Comparison of ENCODE assay signal across 9 mouse cellular contexts in genomic region chr7:116161544-116161943, GRCm38 (mm10).
DNase-seq lines count a peak whose midpoint lies in the region; ATAC-seq and TF ChIP-seq lines count a peak whose summit lies in the region.
"Had no signal": no experiment of that assay in that cellular context is flagged by ENCODE, and none has a peak within 500 bp of the region (broad histone marks: within the 10 kb centered on the region; RNA-seq: fewer than 3 reads in every experiment).

No protein-coding gene starts in this region.

- H3K4me1 ChIP-seq in embryonic facial prominence, embryonic 12.5 days = no peaks in the 10 kb centered on the region
- H3K4me1 ChIP-seq in hindbrain, postnatal 0 days (ENCODE audit: insufficient read depth, low read length) = no peaks in the 10 kb centered on the region
- no peaks in the 10 kb centered on the region for H3K4me1 ChIP-seq in liver, embryonic 14.5 days (replicated peaks; ENCODE audit: control insufficient read depth in 2 of 2, insufficient read depth in 2 of 2, low read length in 1 of 2)
- no peaks in the 10 kb centered on the region; the same call in 1 of the 2 replicates for H3K4me1 ChIP-seq in neural tube, embryonic 13.5 days (replicated peaks)
- H3K4me1 ChIP-seq: neural tube, embryonic 12.5 days had no signal

- intact Hi-C loops in gastrocnemius, postnatal 14 days (cut with DNase I; ENCODE audit: low total_unique reads) = no loop called here

- no peak overlapping the region for H3K27ac ChIP-seq in embryonic facial prominence, embryonic 12.5 days
- no peak overlapping the region for H3K27ac ChIP-seq in hindbrain, postnatal 0 days
- no peak overlapping the region for H3K27ac ChIP-seq in liver, embryonic 14.5 days
- H3K27ac ChIP-seq in neural tube, embryonic 13.5 days (replicated peaks) = no peak overlapping the region
- H3K27ac ChIP-seq: neural tube, embryonic 12.5 days had no signal

- DNase-seq in right cerebral cortex, adult 18-20 months = peak; percentile 47
- no peak for DNase-seq in right cerebral cortex, postnatal 36 days (ENCODE audit: low spot score in 2 of 2)
- peak; percentile 32 to 47 for DNase-seq in adrenal gland, postnatal 36 days
- peak; percentile 84 for DNase-seq in hindbrain, postnatal 0 days (ENCODE audit: low spot score)
- peak in 2 of 3 experiments; percentile 12 to 16 for DNase-seq in liver, embryonic 14.5 days (ENCODE audit: low read depth in 3 of 3, low spot score in 3 of 3)
- DNase-seq in gastrocnemius, postnatal 14 days = no peak

- TF ChIP-seq CTCF in hindbrain, postnatal 0 days (IDR thresholded peaks at IDR 0.05; ENCODE audit: low read depth) = peak; percentile 96
- peak; percentile 87 for TF ChIP-seq CTCF in liver, embryonic 14.5 days (IDR thresholded peaks at IDR 0.05; ENCODE audit: low read depth)

- TF ChIP-seq EP300 in liver, embryonic 14.5 days (IDR thresholded peaks at IDR 0.05; ENCODE audit: low read depth) = no peak

- H3K27me3 ChIP-seq in embryonic facial prominence, embryonic 12.5 days = no peaks in the 10 kb centered on the region
- no peaks in the 10 kb centered on the region for H3K27me3 ChIP-seq in hindbrain, postnatal 0 days (ENCODE audit: insufficient read depth, low read length)
- no peaks in the 10 kb centered on the region for H3K27me3 ChIP-seq in liver, embryonic 14.5 days (ENCODE audit: control insufficient read depth, insufficient read depth, low read length)
- H3K27me3 ChIP-seq in neural tube, embryonic 13.5 days = no peaks in the 10 kb centered on the region
- H3K27me3 ChIP-seq: neural tube, embryonic 12.5 days had no signal

- no peak overlapping the region for H3K4me2 ChIP-seq in embryonic facial prominence, embryonic 12.5 days (replicated peaks)
- H3K4me2 ChIP-seq in hindbrain, postnatal 0 days (ENCODE audit: low read depth, low read length) = no peak overlapping the region
- no peak overlapping the region for H3K4me2 ChIP-seq in liver, embryonic 14.5 days (ENCODE audit: low read depth)
- no peak overlapping the region for H3K4me2 ChIP-seq in neural tube, embryonic 13.5 days
- H3K4me2 ChIP-seq: neural tube, embryonic 12.5 days had no signal

- no peak overlapping the region for H3K9ac ChIP-seq in embryonic facial prominence, embryonic 12.5 days
- no peak overlapping the region for H3K9ac ChIP-seq in hindbrain, postnatal 0 days (replicated peaks; ENCODE audit: low read length)
- H3K9ac ChIP-seq in liver, embryonic 14.5 days (replicated peaks) = no peak overlapping the region
- H3K9ac ChIP-seq in neural tube, embryonic 13.5 days = no peak overlapping the region
- H3K9ac ChIP-seq: neural tube, embryonic 12.5 days had no signal

- peak; percentile 45; the same call in 1 of the 2 replicates for ATAC-seq in embryonic facial prominence, embryonic 12.5 days (ENCODE audit: insufficient number of reproducible peaks, insufficient read depth, low FRiP score, low TSS enrichment)
- peak; percentile 67; the same call in 1 of the 2 replicates for ATAC-seq in hindbrain, postnatal 0 days
- no peak for ATAC-seq in liver, embryonic 14.5 days (ENCODE audit: insufficient read depth)
- ATAC-seq in neural tube, embryonic 13.5 days (ENCODE audit: low read depth) = peak; percentile 47; the same call in 1 of the 2 replicates

- H3K9me3 ChIP-seq in embryonic facial prominence, embryonic 12.5 days = no peaks in the 10 kb centered on the region
- H3K9me3 ChIP-seq in hindbrain, postnatal 0 days (ENCODE audit: low read length) = no peaks in the 10 kb centered on the region
- no peaks in the 10 kb centered on the region for H3K9me3 ChIP-seq in liver, embryonic 14.5 days (ENCODE audit: control insufficient read depth, low read length)
- H3K9me3 ChIP-seq in neural tube, embryonic 13.5 days = no peaks in the 10 kb centered on the region
- H3K9me3 ChIP-seq: neural tube, embryonic 12.5 days had no signal

- no peak overlapping the region for H3K4me3 ChIP-seq in embryonic facial prominence, embryonic 12.5 days
- H3K4me3 ChIP-seq in hindbrain, postnatal 0 days (ENCODE audit: low read length) = no peak overlapping the region
- no peak overlapping the region for H3K4me3 ChIP-seq in liver, embryonic 14.5 days (ENCODE audit: insufficient read depth in 1 of 2, low read depth in 2 of 2, low read length in 2 of 2)
- H3K4me3 ChIP-seq in neural tube, embryonic 13.5 days = no peak overlapping the region
- H3K4me3 ChIP-seq: neural tube, embryonic 12.5 days had no signal

- H3K36me3 ChIP-seq in embryonic facial prominence, embryonic 12.5 days = no peaks in the 10 kb centered on the region
- H3K36me3 ChIP-seq in hindbrain, postnatal 0 days (ENCODE audit: insufficient read depth, low read length) = peaks cover 11% of the 10 kb centered on the region
- no peaks in the 10 kb centered on the region for H3K36me3 ChIP-seq in liver, embryonic 14.5 days (replicated peaks; ENCODE audit: control insufficient read depth, insufficient read depth, low read depth)
- H3K36me3 ChIP-seq in neural tube, embryonic 13.5 days = 0 out of 2 replicates have a peak, but pooled peaks cover 8% of the 10 kb centered on the region

- 19% methylated on average over 5 of the region's 5 CpGs for WGBS in embryonic facial prominence, embryonic 12.5 days
- WGBS in hindbrain, postnatal 0 days = 14% methylated on average over 5 of the region's 5 CpGs
- 19% methylated on average over 5 of the region's 5 CpGs for WGBS in liver, embryonic 14.5 days (ENCODE audit: insufficient replicate concordance)
- WGBS in neural tube, embryonic 13.5 days = 20% methylated on average over 5 of the region's 5 CpGs

Comparison
In these comparisons a context has a peak if more than half of its experiments do, and no peak if none do; other contexts are left out.
1. DNase-seq: peak in right cerebral cortex, adult 18-20 months (single experiment), adrenal gland, postnatal 36 days (2 of 2), hindbrain, postnatal 0 days (single experiment) and liver, embryonic 14.5 days (2 of 3); none in right cerebral cortex, postnatal 36 days (0 of 2) and gastrocnemius, postnatal 14 days (single experiment).